Mouse (Mus musculus): ENCODE results near the gene Hist1h2ad. TPM values are rescaled to one million over a fixed set of nuclear protein-coding genes. Genes with fewer than 3 reads are reported as not detected.
"Not testable (repeated sequence)": the region's sequence is repeated elsewhere in the genome, so short reads cannot be mapped to it uniquely, and the experiment has no call there.

The Hist1h2ad gene
- polyA plus RNA-seq, 1 experiment from 2014 or later, result 1.2 TPM

GRCm38 (mm10) chr13:23561531-23561882 lies 12.7 kb upstream of the Hist1h2ad start:
- H3K4me1 ChIP-seq (ENCODE audit: control insufficient read depth, insufficient read depth, low read length); H3K36me3 ChIP-seq (ENCODE audit: control insufficient read depth, insufficient read depth); H3K9me3 ChIP-seq (replicated peaks; ENCODE audit: control insufficient read depth, low read length); ATAC-seq (replicated peaks; ENCODE audit: extremely low read depth, insufficient read depth, low FRiP score); H3K27me3 ChIP-seq (ENCODE audit: control insufficient read depth, insufficient read depth, low read length): not testable (repeated sequence)
- Histone ChIP-seq H3K4me2 (ENCODE audit: low read depth, low read length) (peak overlapping the region; percentile 91), H3K9ac (ENCODE audit: low read length) (peak overlapping the region; percentile 74; the same call in 1 of the 2 replicates), H3K4me3 (ENCODE audit: low read length) (peak overlapping the region; percentile 56), H3K27ac (ENCODE audit: low read length) (peak overlapping the region; percentile 98)
- WGBS, result 0% methylated on average over 2 of the region's 5 CpGs

- peak within 1 kb of the TSS; percentile 56 for H3K4me3 ChIP-seq (ENCODE audit: low read length)
- peak within 1 kb of the TSS; percentile 74 for H3K9ac ChIP-seq (ENCODE audit: low read length)
- H3K27me3 ChIP-seq (ENCODE audit: control insufficient read depth, insufficient read depth, low read length); H3K9me3 ChIP-seq (replicated peaks; ENCODE audit: control insufficient read depth, low read length); H3K36me3 ChIP-seq (ENCODE audit: control insufficient read depth, insufficient read depth); H3K4me1 ChIP-seq (ENCODE audit: control insufficient read depth, insufficient read depth, low read length): not testable (repeated sequence)
- H3K27ac ChIP-seq (ENCODE audit: low read length), result peak within 1 kb of the TSS; percentile 98
- 0% methylated on average over 52 of the region's 67 CpGs for WGBS
- peak; percentile 90 for ATAC-seq (replicated peaks; ENCODE audit: extremely low read depth, insufficient read depth, low FRiP score)
- H3K4me2 ChIP-seq (ENCODE audit: low read depth, low read length), result peak within 1 kb of the TSS; percentile 91
These were observed 12.1 kb upstream of the Hist1h2ad start, which contains the start of gene Hist1h3e for GRCm38 (mm10) chr13:23561883-23562659. Gene Hist1h3e (minus strand): TSS chr13:23562369.

- 2% methylated on average over 18 of the region's 18 CpGs for WGBS
- ATAC-seq (replicated peaks; ENCODE audit: extremely low read depth, insufficient read depth, low FRiP score), result peak; percentile 49; the same call in 1 of the 2 replicates
- H3K4me3 ChIP-seq (ENCODE audit: low read length), result peak overlapping the region; percentile 56
These were observed 11.3 kb upstream of the Hist1h2ad start for GRCm38 (mm10) chr13:23562699-23563462.

GRCm38 (mm10) chr13:23564482-23564881 lies 9.7 kb upstream of the Hist1h2ad start:
- 83% methylated on average over 2 of the region's 2 CpGs for WGBS
- Histone ChIP-seq H3K9me3 (replicated peaks; ENCODE audit: control insufficient read depth, low read length) (no peaks in the 10 kb centered on the region), H3K9ac (ENCODE audit: low read length) (no peak overlapping the region), H3K27me3 (ENCODE audit: control insufficient read depth, insufficient read depth, low read length) (no peaks in the 10 kb centered on the region), H3K27ac (ENCODE audit: low read length) (no peak overlapping the region), H3K4me2 (ENCODE audit: low read depth, low read length) (no peak overlapping the region), H3K4me3 (ENCODE audit: low read length) (no peak overlapping the region), H3K4me1 (ENCODE audit: control insufficient read depth, insufficient read depth, low read length) (no peaks in the 10 kb centered on the region), H3K36me3 (ENCODE audit: control insufficient read depth, insufficient read depth) (no peaks in the 10 kb centered on the region)
- no peak for ATAC-seq (replicated peaks; ENCODE audit: extremely low read depth, insufficient read depth, low FRiP score)

More at GRCm38 (mm10) chr13:23562699-23563462, 11.3 kb upstream of the Hist1h2ad start:
- H3K27ac ChIP-seq (ENCODE audit: low read length), result peak overlapping the region; percentile 98
- H3K36me3 ChIP-seq (ENCODE audit: control insufficient read depth, insufficient read depth), result no peaks in the 10 kb centered on the region
- H3K9me3 ChIP-seq (replicated peaks; ENCODE audit: control insufficient read depth, low read length), result no peaks in the 10 kb centered on the region
- H3K4me2 ChIP-seq (ENCODE audit: low read depth, low read length), result peak overlapping the region; percentile 91
- peak overlapping the region; percentile 71 for H3K9ac ChIP-seq (ENCODE audit: low read length)
- no peaks in the 10 kb centered on the region for H3K27me3 ChIP-seq (ENCODE audit: control insufficient read depth, insufficient read depth, low read length)
- no peaks in the 10 kb centered on the region for H3K4me1 ChIP-seq (ENCODE audit: control insufficient read depth, insufficient read depth, low read length)

- Histone ChIP-seq H3K4me3 (ENCODE audit: low read length) (peak overlapping the region; percentile 59), H3K4me2 (ENCODE audit: low read depth, low read length) (peak overlapping the region; percentile 77), H3K4me1 (ENCODE audit: control insufficient read depth, insufficient read depth, low read length) (peaks cover 18% of the 10 kb centered on the region), H3K27ac (ENCODE audit: low read length) (peak overlapping the region; percentile 96), H3K9ac (ENCODE audit: low read length) (peak overlapping the region; percentile 68)
- peak; percentile 3; the same call in 1 of the 2 replicates for ATAC-seq (replicated peaks; ENCODE audit: extremely low read depth, insufficient read depth, low FRiP score)
- H3K27me3 ChIP-seq (ENCODE audit: control insufficient read depth, insufficient read depth, low read length); H3K9me3 ChIP-seq (replicated peaks; ENCODE audit: control insufficient read depth, low read length); H3K36me3 ChIP-seq (ENCODE audit: control insufficient read depth, insufficient read depth): not testable (repeated sequence)
- WGBS, result 4% methylated on average over 19 of the region's 41 CpGs
These were observed 3.7 kb upstream of the Hist1h2ad start for GRCm38 (mm10) chr13:23570261-23571021.

- Histone ChIP-seq H3K27me3 (ENCODE audit: control insufficient read depth, insufficient read depth, low read length) (no peaks in the 10 kb centered on the region), H3K9me3 (replicated peaks; ENCODE audit: control insufficient read depth, low read length) (no peaks in the 10 kb centered on the region), H3K36me3 (ENCODE audit: control insufficient read depth, insufficient read depth) (no peaks in the 10 kb centered on the region), H3K27ac (ENCODE audit: low read length) (peak within 1 kb of the TSS; percentile 96), H3K4me2 (ENCODE audit: low read depth, low read length) (peak within 1 kb of the TSS; percentile 77), H3K4me1 (ENCODE audit: control insufficient read depth, insufficient read depth, low read length) (peaks cover 18% of the 10 kb centered on the region), H3K4me3 (ENCODE audit: low read length) (peak within 1 kb of the TSS; percentile 59), H3K9ac (ENCODE audit: low read length) (peak within 1 kb of the TSS; percentile 76)
- peak; percentile 87 for ATAC-seq (replicated peaks; ENCODE audit: extremely low read depth, insufficient read depth, low FRiP score)
- 1% methylated on average over 18 of the region's 18 CpGs for WGBS
These were observed 3.1 kb upstream of the Hist1h2ad start, which contains the start of the genes Hist1h2ae and Hist1h2bg for GRCm38 (mm10) chr13:23571022-23571503. Gene Hist1h2ae (minus strand): TSS chr13:23571220. Gene Hist1h2bg (plus strand): TSS chr13:23571396.

GRCm38 (mm10) chr13:23571504-23572217 lies 2.5 kb upstream of the Hist1h2ad start:
- not testable (repeated sequence) for H3K36me3 ChIP-seq (ENCODE audit: control insufficient read depth, insufficient read depth); H3K9me3 ChIP-seq (replicated peaks; ENCODE audit: control insufficient read depth, low read length); ATAC-seq (replicated peaks; ENCODE audit: extremely low read depth, insufficient read depth, low FRiP score); H3K27me3 ChIP-seq (ENCODE audit: control insufficient read depth, insufficient read depth, low read length)
- Histone ChIP-seq H3K4me2 (ENCODE audit: low read depth, low read length) (peak overlapping the region; percentile 77), H3K4me1 (ENCODE audit: control insufficient read depth, insufficient read depth, low read length) (peaks cover 23% of the 10 kb centered on the region), H3K4me3 (ENCODE audit: low read length) (peak overlapping the region; percentile 59), H3K27ac (ENCODE audit: low read length) (peak overlapping the region; percentile 96), H3K9ac (ENCODE audit: low read length) (peak overlapping the region; percentile 76)
- under 1% methylated on average over 10 of the region's 34 CpGs for WGBS
